Mouse (Mus musculus): Measurements from ENCODE around the gene Prkcz. TPM values are rescaled to one million over a fixed set of nuclear protein-coding genes. Genes with fewer than 3 reads are reported as not detected.

Gene Prkcz
- polyA plus RNA-seq, 1 experiment = 73.8 TPM

- Histone ChIP-seq H3K4me1 (ENCODE audit: control insufficient read depth, insufficient read depth, insufficient read length, low read length) (peaks cover 17% of the 10 kb centered on the region), H3K27me3 (ENCODE audit: control insufficient read depth, insufficient read depth, low read length) (no peaks in the 10 kb centered on the region), H3K4me3 (ENCODE audit: low read depth, low read length) (no peak overlapping the region), H3K27ac (ENCODE audit: insufficient read depth, low read depth, low read length) (peak overlapping the region; percentile 3; the same call in 1 of the 2 replicates), H3K36me3 (ENCODE audit: control insufficient read depth, insufficient read depth, low read length) (peaks cover 11% of the 10 kb centered on the region)
- TF ChIP-seq POLR2A (IDR thresholded peaks at IDR 0.05; ENCODE audit: low read depth, low read length) (no peak), CTCF (IDR thresholded peaks at IDR 0.05; ENCODE audit: extremely low read depth, insufficient read length, insufficient replicate concordance, low read depth, low read length) (no peak)
- 84% methylated on average over 6 of the region's 6 CpGs for WGBS
Measured at GRCm38 (mm10) chr4:155282231-155282630, 78.9 kb downstream of the Prkcz start.

DNA sequence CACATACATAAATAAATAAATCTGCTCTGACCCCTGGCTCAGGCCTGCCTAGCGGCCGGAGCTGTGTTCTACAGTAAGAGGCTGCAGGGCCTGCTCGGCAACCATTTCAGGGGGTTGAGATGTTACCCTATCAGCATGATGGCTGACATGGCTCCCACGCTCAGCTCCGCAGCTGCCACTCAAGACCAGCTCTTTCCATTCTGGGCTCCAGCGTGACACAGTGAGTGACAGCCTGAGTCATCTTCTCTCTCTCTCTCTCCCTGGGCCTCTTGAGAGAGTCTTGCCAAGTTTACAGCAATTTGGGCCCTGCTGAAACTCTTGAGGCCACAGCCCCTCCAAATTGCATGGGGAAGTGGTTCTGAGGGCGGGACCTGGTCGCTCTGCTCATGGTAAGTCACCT is 79.5 kb downstream of the Prkcz start:
- H3K27ac ChIP-seq (ENCODE audit: insufficient read depth, low read depth, low read length) = peak overlapping the region; percentile 3; the same call in 1 of the 2 replicates
- H3K27me3 ChIP-seq (ENCODE audit: control insufficient read depth, insufficient read depth, low read length) = no peaks in the 10 kb centered on the region
- H3K36me3 ChIP-seq (ENCODE audit: control insufficient read depth, insufficient read depth, low read length) = peaks cover 11% of the 10 kb centered on the region
- WGBS = 86% methylated on average over 8 of the region's 8 CpGs
- peaks cover 17% of the 10 kb centered on the region for H3K4me1 ChIP-seq (ENCODE audit: control insufficient read depth, insufficient read depth, insufficient read length, low read length)
- H3K4me3 ChIP-seq (ENCODE audit: low read depth, low read length) = no peak overlapping the region
- TF ChIP-seq CTCF (IDR thresholded peaks at IDR 0.05; ENCODE audit: extremely low read depth, insufficient read length, insufficient replicate concordance, low read depth, low read length) = no peak

DNA sequence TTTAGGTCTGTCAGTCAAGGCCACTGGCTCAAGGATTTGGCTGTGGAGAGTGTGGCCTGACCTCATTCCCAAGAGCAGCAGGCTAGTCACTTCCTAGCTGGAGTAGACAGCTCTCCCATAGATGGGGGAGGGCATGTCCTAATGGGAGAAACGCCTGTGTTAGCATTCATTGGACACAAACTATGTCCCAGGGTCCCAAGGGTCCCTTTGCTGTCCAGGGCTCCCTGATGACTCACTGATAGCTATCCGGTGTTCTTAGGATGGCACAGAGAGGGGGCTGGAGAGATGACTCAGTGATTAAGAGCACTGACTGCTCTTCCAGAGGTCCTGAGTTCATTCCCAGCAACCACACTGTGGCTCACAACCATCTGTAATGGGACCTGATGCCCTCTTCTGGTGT is 79.9 kb downstream of the Prkcz start:
- Histone ChIP-seq H3K27ac (ENCODE audit: insufficient read depth, low read depth, low read length) (peak overlapping the region; percentile 75), H3K36me3 (ENCODE audit: control insufficient read depth, insufficient read depth, low read length) (peaks cover 11% of the 10 kb centered on the region), H3K4me1 (ENCODE audit: control insufficient read depth, insufficient read depth, insufficient read length, low read length) (peaks cover 17% of the 10 kb centered on the region), H3K27me3 (ENCODE audit: control insufficient read depth, insufficient read depth, low read length) (no peaks in the 10 kb centered on the region), H3K4me3 (ENCODE audit: low read depth, low read length) (no peak overlapping the region)
- 55% methylated on average over 2 of the region's 2 CpGs for WGBS
- TF ChIP-seq CTCF (IDR thresholded peaks at IDR 0.05; ENCODE audit: extremely low read depth, insufficient read length, insufficient replicate concordance, low read depth, low read length) (no peak), POLR2A (IDR thresholded peaks at IDR 0.05; ENCODE audit: low read depth, low read length) (no peak)

DNA sequence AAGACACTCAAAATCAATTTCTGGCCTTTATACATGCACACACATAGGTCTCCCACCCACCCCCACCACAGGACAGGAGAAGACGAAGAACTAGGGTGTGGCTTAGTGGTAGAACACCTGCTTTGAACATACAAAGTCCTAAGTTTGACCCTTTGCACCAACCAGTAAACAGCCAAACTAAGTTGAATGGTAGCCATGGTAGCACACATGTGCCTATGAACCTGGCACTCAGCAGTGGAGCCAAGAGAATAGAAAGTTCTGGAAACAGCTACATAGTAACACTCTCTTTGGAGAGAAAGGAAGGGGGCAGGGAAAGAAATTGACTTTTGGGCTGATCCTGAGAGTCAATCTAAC is 80.4 kb downstream of the Prkcz start:
- 26% methylated on average over 1 of the region's 1 CpGs for WGBS
- peaks cover 17% of the 10 kb centered on the region for H3K4me1 ChIP-seq (ENCODE audit: control insufficient read depth, insufficient read depth, insufficient read length, low read length)
- H3K27me3 ChIP-seq (ENCODE audit: control insufficient read depth, insufficient read depth, low read length) = no peaks in the 10 kb centered on the region
- peak overlapping the region; percentile 75 for H3K27ac ChIP-seq (ENCODE audit: insufficient read depth, low read depth, low read length)
- TF ChIP-seq POLR2A (IDR thresholded peaks at IDR 0.05; ENCODE audit: low read depth, low read length) (no peak), CTCF (IDR thresholded peaks at IDR 0.05; ENCODE audit: extremely low read depth, insufficient read length, insufficient replicate concordance, low read depth, low read length) (no peak)
- no peak overlapping the region for H3K4me3 ChIP-seq (ENCODE audit: low read depth, low read length)
- peaks cover 11% of the 10 kb centered on the region for H3K36me3 ChIP-seq (ENCODE audit: control insufficient read depth, insufficient read depth, low read length)

DNA sequence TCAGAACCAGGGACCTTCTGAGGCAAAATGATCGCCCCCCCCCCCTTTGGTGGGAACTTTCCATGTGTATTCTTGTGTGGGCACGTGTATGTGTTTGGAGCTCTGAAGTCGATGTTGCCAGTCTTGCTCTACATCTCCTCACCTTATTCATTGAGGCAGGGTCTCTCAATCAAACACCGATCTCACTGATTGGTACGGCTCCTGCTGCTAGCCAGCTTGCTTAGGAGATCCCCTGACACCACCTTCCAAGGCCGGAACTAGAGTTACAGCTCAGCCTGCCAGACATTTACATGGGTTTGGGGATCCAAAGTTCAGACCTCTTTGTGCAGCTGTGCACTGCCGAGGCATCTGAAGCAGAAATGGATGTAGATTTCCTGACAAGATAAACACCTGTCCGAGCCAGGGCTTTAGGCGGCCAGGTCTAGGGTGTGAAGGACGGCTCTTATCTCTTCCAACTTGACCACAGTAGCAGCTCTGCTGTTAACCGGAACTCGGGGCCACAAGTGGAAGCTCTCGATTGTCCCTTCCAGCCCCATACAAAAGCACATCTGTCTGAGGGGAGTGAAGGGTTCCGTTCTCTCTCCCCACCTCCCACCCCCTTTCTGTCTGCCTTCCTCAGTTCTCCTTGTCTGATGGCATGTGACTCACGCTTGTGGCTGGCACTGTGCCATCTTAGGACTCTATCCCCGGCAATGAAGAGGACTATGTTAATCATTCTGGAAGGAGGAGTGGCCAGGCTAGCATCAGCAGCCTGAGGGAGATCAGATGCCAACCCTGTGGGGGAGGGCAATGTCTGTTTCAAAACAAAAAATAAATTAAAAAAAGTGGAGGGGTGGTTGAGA is 81.0 kb downstream of the Prkcz start:
- H3K27me3 ChIP-seq (ENCODE audit: control insufficient read depth, insufficient read depth, low read length) = no peaks in the 10 kb centered on the region
- H3K36me3 ChIP-seq (ENCODE audit: control insufficient read depth, insufficient read depth, low read length) = peaks cover 8% of the 10 kb centered on the region
- 22% methylated on average over 16 of the region's 16 CpGs for WGBS
- peaks cover 17% of the 10 kb centered on the region for H3K4me1 ChIP-seq (ENCODE audit: control insufficient read depth, insufficient read depth, insufficient read length, low read length)
- H3K27ac ChIP-seq (ENCODE audit: insufficient read depth, low read depth, low read length) = peak overlapping the region; percentile 46
- peak overlapping the region; percentile 23 for H3K4me3 ChIP-seq (ENCODE audit: low read depth, low read length)
- no peak for TF ChIP-seq POLR2A (IDR thresholded peaks at IDR 0.05; ENCODE audit: low read depth, low read length)
- no peak for TF ChIP-seq CTCF (IDR thresholded peaks at IDR 0.05; ENCODE audit: extremely low read depth, insufficient read length, insufficient replicate concordance, low read depth, low read length)

DNA sequence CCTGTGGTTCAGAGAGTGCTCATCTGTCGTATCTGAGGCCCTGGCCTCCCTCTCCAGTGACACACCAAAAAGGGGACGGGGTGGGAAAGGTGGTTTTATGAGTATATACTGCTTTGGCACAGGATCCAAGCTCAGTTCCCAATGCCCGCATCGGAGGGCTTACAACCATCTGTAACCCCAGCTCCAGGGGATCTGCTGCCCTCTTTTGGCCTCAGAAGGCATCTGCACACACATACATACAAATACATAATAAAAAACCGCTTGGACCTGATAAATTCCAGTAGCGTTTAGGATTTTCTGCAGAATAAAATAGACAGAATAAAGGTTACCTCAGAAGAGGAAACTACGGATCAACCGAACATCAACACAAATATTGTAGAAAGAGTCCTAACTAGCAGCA is 82.1 kb downstream of the Prkcz start:
- Histone ChIP-seq H3K27ac (ENCODE audit: insufficient read depth, low read depth, low read length) (no peak overlapping the region), H3K4me3 (ENCODE audit: low read depth, low read length) (no peak overlapping the region), H3K27me3 (ENCODE audit: control insufficient read depth, insufficient read depth, low read length) (no peaks in the 10 kb centered on the region), H3K36me3 (ENCODE audit: control insufficient read depth, insufficient read depth, low read length) (peaks cover 4% of the 10 kb centered on the region), H3K4me1 (ENCODE audit: control insufficient read depth, insufficient read depth, insufficient read length, low read length) (peaks cover 17% of the 10 kb centered on the region)
- TF ChIP-seq POLR2A (IDR thresholded peaks at IDR 0.05; ENCODE audit: low read depth, low read length) (no peak), CTCF (IDR thresholded peaks at IDR 0.05; ENCODE audit: extremely low read depth, insufficient read length, insufficient replicate concordance, low read depth, low read length) (peak; percentile 18; the same call in 1 of the 2 replicates)
- 94% methylated on average over 8 of the region's 8 CpGs for WGBS

GRCm38 (mm10) chr4:155277963-155278362 is 83.2 kb downstream of the Prkcz start:
- no peak for TF ChIP-seq POLR2A (IDR thresholded peaks at IDR 0.05; ENCODE audit: low read depth, low read length)
- WGBS = 89% methylated on average over 6 of the region's 6 CpGs
- Histone ChIP-seq H3K4me3 (ENCODE audit: low read depth, low read length) (no peak overlapping the region), H3K27ac (ENCODE audit: insufficient read depth, low read depth, low read length) (no peak overlapping the region), H3K36me3 (ENCODE audit: control insufficient read depth, insufficient read depth, low read length) (no peaks in the 10 kb centered on the region), H3K27me3 (ENCODE audit: control insufficient read depth, insufficient read depth, low read length) (no peaks in the 10 kb centered on the region), H3K4me1 (ENCODE audit: control insufficient read depth, insufficient read depth, insufficient read length, low read length) (peaks cover 17% of the 10 kb centered on the region)
